Mouse (Mus musculus) liver, embryonic 16.5 days (tissue): Measurements from ENCODE around the gene Fkbp5. TPM values are rescaled to one million over a fixed set of nuclear protein-coding genes. Genes with fewer than 3 reads are reported as not detected.
"Not testable (repeated sequence)": the region's sequence is repeated elsewhere in the genome, so short reads cannot be mapped to it uniquely, and the experiment has no call there.

Source experiments
- ATAC-seq: fragments of 200-750 bp; cut with Nextera tagmentation; 2 replicates; pipeline ENCODE4 v1.8.0; 2017; ENCODE audit warnings: low read depth, mild to moderate bottlenecking, moderate number of reproducible peaks, moderate library complexity
- H3K27ac ChIP-seq: fragments of 300-500 bp; sonication (generic); 2 replicates; pipeline ENCODE4 v1.5.1; 2014; ENCODE audit warnings: mild to moderate bottlenecking, low read length
- H3K27me3 ChIP-seq: fragments of 300-500 bp; sonication (generic); 2 replicates; pipeline ENCODE4 v1.6.1; 2014; ENCODE audit warnings: low read depth, low read length, mixed read lengths; ENCODE audit not compliant: control insufficient read depth, insufficient read depth
- H3K36me3 ChIP-seq: fragments of 300-500 bp; sonication (generic); 2 replicates; pipeline ENCODE4 v1.6.1; 2014; ENCODE audit warnings: mild to moderate bottlenecking; ENCODE audit not compliant: control insufficient read depth, insufficient read depth
- H3K4me1 ChIP-seq: fragments of 300-500 bp; sonication (generic); 2 replicates; pipeline ENCODE4 v1.6.1; 2014; ENCODE audit warnings: low read depth, low read length, mixed read lengths; ENCODE audit not compliant: control insufficient read depth
- H3K4me2 ChIP-seq: fragments of 300-500 bp; sonication (generic); 2 replicates; pipeline ENCODE4 v1.6.1; 2014; ENCODE audit warnings: low read depth, low read length, mixed read lengths
- H3K4me3 ChIP-seq: fragments of 300-500 bp; sonication (generic); 2 replicates; pipeline ENCODE4 v1.5.1; 2014; ENCODE audit warnings: low read depth, mild to moderate bottlenecking, low read length
- H3K9ac ChIP-seq: fragments of 300-500 bp; sonication (generic); 2 replicates; pipeline ENCODE4 v1.6.1; 2014; ENCODE audit warnings: low read depth, low read length
- H3K9me3 ChIP-seq: fragments of 300-500 bp; sonication (generic); replicated peaks from 2 replicates; pipeline ENCODE4 v1.6.1; 2016; ENCODE audit warnings: low read length; ENCODE audit not compliant: control insufficient read depth
- WGBS: fragments of 180-500 bp; shearing (Covaris S2); extraction: QIAGEN DNeasy Blood & Tissue Kit; methylation state at CpG from one replicate; pipeline ENCODE4 v1.1.7; 2014; ENCODE audit not compliant: insufficient replicate concordance; 5-methylcytosine and 5-hydroxymethylcytosine counted together
- polyA plus RNA-seq: library from polyadenylated mRNA; unstranded; fragments of >200 nt; fragmentation: Nextera tagmentation; extraction: Ambion mirVana; gene quantifications from 2 replicates; pipeline ENCODE4 v1.2.1, GENCODE M21; 2015

Fkbp5 gene
- polyA plus RNA-seq = 18.9 and 21.5 TPM in 2 replicates

DNA sequence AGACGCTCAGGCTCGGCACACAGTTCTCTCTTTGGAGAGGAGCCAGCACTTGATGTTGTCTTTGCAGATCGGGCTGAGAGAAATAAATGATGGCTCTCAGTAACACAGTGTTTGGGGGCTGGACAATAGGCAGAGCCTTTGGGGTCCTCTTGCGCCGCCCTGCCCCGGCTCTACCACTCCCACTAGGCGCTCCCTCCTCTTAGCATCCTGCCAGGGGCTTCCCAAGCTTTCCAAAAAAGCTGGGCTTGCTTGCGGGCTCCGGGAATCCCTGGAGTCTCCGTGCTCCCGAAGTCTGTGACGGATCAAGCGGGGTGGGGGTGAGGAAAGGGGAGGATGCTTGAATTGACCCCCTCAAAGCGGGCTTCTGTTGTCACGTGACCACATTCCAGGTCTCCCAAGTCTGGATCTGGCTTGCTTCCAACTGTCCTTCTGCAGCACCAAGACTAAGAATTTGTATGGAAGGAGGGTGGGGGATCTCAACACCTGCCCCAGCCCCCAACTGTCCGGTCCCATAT is at the start of gene Fkbp5:
Fkbp5 (minus strand) TSS at position 87 of the 515 bp plus-strand sequence.
- Histone ChIP-seq H3K9ac (peak within 1 kb of the TSS; percentile 61), H3K27ac (peak within 1 kb of the TSS; percentile 80), H3K4me2 (peak within 1 kb of the TSS; percentile 68)

DNA sequence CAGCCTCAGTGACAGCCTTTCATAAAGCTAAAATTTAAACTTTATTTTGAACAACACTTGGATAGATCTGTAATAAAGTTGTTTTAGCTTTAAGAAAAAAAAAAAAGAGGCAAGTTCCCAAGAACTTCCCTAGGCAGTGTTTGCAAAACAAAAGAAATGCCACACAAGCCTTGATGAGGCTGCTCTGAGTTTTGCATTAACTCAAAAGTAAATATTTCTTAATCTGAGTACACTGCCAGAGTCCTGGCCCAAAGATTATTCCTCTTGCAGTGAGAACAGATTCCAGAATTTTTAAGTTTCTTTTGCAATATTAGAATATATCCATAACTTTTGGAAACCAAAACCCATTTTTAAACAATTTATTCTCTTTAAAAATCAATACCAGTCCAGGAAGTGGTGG is 47.9 kb upstream of the Fkbp5 start:
- Histone ChIP-seq H3K4me1 (no peaks in the 10 kb centered on the region; the same call in none of the 2 replicates), H3K4me3 (no peak overlapping the region), H3K27ac (no peak overlapping the region), H3K27me3 (no peaks in the 10 kb centered on the region), H3K36me3 (no peaks in the 10 kb centered on the region), H3K4me2 (no peak overlapping the region), H3K9ac (no peak overlapping the region), H3K9me3 (no peaks in the 10 kb centered on the region)
- ATAC-seq = no peak

More for the DNA sequence above, at the start of gene Fkbp5:
- Histone ChIP-seq H3K36me3 (no peaks in the 10 kb centered on the region), H3K4me3 (peak within 1 kb of the TSS; percentile 54), H3K4me1 (peaks cover 40% of the 10 kb centered on the region), H3K27me3 (peaks cover 19% of the 10 kb centered on the region), H3K9me3 (no peaks in the 10 kb centered on the region)
- no peak for ATAC-seq
- 14% methylated on average over 16 of the region's 16 CpGs for WGBS

DNA sequence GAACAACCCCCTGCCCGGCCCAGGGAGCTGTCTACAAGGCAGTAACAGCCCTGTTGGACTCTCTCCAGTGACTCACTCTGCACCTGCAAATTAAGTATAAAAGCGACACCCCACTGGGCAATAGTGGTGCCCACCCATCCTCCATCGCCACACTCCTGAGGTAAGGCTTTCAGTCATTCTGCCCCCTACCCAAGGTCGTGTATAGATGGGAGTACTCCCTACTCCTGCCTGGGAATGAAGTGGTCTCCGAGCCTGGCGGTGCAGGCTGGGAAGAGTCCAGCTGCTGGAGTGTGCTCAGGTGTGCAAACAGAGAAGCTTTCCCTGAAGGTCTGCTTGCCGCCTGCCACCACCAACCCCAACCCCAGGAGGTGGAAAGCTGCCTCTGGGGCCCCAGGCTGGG is 44.3 kb upstream of the Fkbp5 start:
- H3K36me3 ChIP-seq = no peaks in the 10 kb centered on the region
- no peaks in the 10 kb centered on the region; the same call in none of the 2 replicates for H3K4me1 ChIP-seq
- no peak overlapping the region for H3K27ac ChIP-seq
- no peaks in the 10 kb centered on the region for H3K27me3 ChIP-seq
- 45% methylated on average over 7 of the region's 7 CpGs for WGBS
- no peak for ATAC-seq
- no peak overlapping the region for H3K4me3 ChIP-seq
- no peak overlapping the region for H3K4me2 ChIP-seq
- no peaks in the 10 kb centered on the region for H3K9me3 ChIP-seq
- no peak overlapping the region for H3K9ac ChIP-seq

DNA sequence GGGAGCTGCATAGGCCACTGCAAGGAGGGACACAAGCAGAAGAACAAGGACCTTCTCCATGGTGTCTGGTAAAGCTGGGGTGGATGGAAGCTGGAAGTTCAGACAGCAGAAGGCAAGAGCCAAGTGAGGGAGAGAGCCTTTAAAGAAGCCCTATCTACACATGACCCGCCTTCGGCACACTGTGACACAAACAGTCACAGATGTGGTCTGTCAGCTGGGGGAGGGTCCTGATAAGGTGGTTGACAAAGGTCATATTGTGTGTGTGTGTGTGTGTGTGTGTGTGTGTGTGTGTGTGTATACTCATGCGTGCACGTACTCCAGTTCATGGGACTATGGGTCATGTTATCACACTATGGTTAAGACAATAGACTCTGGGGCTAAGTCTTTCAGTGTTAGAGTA is 43.3 kb upstream of the Fkbp5 start, which contains the start of gene Clps:
Clps (minus strand) TSS at position 169 of the 400 bp plus-strand sequence.
- H3K4me3 ChIP-seq = no peak within 1 kb of the TSS
- ATAC-seq = no peak
- no peaks in the 10 kb centered on the region for H3K36me3 ChIP-seq
- H3K4me2 ChIP-seq = no peak within 1 kb of the TSS
- H3K27me3 ChIP-seq = no peaks in the 10 kb centered on the region
- H3K4me1 ChIP-seq = no peaks in the 10 kb centered on the region; the same call in none of the 2 replicates
- WGBS = 50% methylated on average over 4 of the region's 4 CpGs
- no peaks in the 10 kb centered on the region for H3K9me3 ChIP-seq
- no peak within 1 kb of the TSS for H3K27ac ChIP-seq
- H3K9ac ChIP-seq = no peak within 1 kb of the TSS

DNA sequence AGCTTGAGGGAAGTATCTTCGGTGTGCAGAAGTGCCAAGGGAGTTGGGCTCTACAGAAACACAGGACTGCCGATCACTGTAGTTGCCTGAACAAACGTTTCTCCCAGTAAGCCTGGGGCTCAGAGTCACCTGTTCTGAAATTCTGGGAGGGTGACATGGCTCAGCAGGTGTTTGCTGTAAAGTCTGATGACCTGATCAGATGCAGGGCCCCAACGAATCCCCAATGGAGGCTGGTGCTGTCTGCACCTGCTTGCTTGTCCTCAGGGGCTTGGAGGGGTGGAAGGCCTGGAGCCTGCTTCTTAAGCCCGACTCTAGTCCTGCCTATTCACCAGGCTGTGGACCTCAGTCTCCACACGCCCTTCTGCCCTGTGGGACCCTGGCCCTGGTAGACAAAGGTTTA is 40.4 kb upstream of the Fkbp5 start:
- no peaks in the 10 kb centered on the region for H3K9me3 ChIP-seq
- no peaks in the 10 kb centered on the region for H3K27me3 ChIP-seq
- no peaks in the 10 kb centered on the region; the same call in none of the 2 replicates for H3K4me1 ChIP-seq
- ATAC-seq = no peak
- H3K4me2 ChIP-seq = no peak overlapping the region
- no peak overlapping the region for H3K9ac ChIP-seq
- H3K27ac ChIP-seq = no peak overlapping the region
- no peak overlapping the region for H3K4me3 ChIP-seq
- WGBS = 50% methylated on average over 6 of the region's 6 CpGs
- H3K36me3 ChIP-seq = no peaks in the 10 kb centered on the region

DNA sequence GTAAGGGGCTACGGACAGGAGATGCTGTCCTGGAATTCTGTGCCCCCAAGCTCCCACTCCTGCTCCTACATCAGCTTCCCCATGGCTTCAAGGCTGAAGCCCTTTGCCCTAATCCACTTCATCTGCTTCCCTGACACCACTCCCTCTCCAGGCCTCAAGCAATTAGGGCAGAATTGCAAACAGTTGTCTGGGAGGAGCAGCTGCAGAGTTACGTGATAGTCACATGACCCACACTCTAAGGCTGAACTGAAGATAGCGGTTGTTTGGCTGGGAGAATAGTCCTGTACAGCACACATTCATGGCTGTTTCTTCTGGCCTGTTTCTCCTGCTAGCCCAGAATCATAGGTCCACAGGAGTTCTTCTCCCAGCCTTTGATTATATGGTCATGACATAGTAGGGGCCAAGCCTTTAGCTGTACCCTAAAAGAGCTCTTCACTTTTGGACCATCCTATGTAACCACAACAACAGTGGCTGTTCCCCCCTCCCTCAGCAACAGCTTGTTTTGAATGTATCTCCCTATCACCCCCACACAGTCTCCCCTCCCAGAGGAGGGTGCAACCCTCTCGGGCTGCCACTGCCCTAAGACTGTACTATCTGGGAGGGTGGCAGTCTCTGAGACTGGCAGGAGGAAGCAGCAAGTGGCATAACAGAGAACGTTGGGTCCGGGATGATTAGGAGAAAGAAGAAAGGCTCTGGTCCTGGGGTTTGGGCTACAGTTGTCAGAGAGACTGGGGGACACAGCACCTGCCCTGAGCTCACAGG is 39.5 kb upstream of the Fkbp5 start:
- Histone ChIP-seq H3K9ac (no peak overlapping the region), H3K4me3 (no peak overlapping the region), H3K4me2 (no peak overlapping the region), H3K27ac (no peak overlapping the region), H3K9me3 (no peaks in the 10 kb centered on the region), H3K36me3 (no peaks in the 10 kb centered on the region), H3K4me1 (no peaks in the 10 kb centered on the region; the same call in none of the 2 replicates), H3K27me3 (no peaks in the 10 kb centered on the region)
- ATAC-seq = peak; percentile 48
- 35% methylated on average over 6 of the region's 6 CpGs for WGBS

DNA sequence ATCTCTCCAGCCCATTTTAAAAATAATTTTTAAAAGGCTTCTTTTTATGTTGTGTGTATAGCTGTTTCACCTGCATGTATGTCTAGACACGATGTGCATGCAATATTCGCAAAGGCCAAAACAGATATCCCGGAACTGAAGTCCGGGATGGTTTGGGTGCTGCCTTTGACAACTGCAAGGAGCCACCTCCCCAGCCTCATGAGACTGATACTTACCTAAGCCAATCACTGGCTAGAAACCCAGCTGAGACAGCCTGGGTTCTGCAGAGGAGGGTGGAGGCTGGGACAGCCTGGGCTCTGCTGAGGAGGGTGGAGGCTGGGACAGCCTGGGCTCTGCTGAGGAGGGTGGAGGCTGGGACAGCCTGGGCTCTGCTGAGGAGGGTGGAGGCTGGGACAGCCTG is 36.7 kb upstream of the Fkbp5 start:
- not testable (repeated sequence) for H3K27ac ChIP-seq, H3K9me3 ChIP-seq, H3K4me2 ChIP-seq, H3K9ac ChIP-seq, H3K4me1 ChIP-seq, ATAC-seq, H3K27me3 ChIP-seq, H3K36me3 ChIP-seq, H3K4me3 ChIP-seq
- 80% methylated on average over 4 of the region's 4 CpGs for WGBS

DNA sequence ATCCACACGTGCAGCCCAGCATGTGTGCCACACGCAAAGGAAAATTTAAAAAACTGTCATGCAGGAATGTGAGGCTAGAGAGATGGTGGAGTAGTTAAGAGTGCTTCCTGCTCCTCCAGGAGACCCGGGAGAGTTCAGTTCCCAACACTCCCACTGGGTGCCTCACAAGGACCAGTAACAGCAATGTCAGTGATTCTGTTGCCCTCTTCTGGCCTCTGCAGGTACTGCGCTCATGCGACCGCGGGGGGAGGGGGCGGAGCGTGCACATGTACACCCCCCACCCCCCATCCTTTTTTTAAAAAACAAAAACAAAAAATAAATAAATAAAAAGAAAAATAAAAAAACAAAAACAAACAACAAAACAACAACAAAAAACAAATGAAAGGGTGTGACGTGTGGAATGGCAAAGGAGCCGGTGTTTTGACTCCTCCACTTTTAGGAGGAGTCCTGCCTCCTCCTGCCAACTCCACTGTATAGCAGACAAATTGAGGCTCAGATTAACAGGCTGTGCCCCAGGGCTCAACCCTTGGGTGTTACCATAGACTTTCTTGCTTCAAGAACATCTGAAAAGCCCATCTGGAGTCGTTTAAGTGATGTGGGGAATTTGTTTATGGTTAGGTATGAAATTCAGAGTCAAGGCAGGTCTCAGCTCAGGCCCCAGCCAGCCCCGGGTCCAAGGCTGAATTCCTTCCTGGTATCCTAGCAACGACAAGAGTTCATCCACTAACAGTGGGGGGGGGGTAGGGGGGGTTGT is 35.9 kb upstream of the Fkbp5 start:
- no peaks in the 10 kb centered on the region; the same call in 1 of the 2 replicates for H3K4me1 ChIP-seq

DNA sequence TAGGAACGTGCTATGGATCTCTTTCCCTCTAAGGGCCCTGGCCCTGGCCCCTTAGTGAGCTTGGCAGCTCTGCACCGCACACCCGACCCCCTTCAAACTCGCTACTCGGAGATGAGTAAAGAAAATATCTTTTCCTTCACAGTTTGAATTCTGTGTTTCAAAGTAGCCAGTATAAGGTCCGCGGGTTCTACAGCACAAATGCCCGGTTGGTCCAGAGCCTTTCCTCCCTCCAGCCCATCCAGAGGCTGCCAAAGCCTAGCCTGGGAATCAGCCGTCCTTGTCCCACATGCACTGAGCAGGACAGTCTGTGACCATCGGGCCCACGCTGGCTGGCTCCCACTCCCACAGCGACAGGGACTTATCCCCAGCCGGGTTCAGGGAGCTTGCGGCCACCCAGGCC is 31.8 kb upstream of the Fkbp5 start, which contains the start of gene Clpsl2:
Clpsl2 (plus strand) TSS at position 301 of the 400 bp plus-strand sequence.
- Histone ChIP-seq H3K4me3 (no peak within 1 kb of the TSS), H3K9me3 (no peaks in the 10 kb centered on the region), H3K27me3 (no peaks in the 10 kb centered on the region; the same call in 1 of the 2 replicates), H3K4me2 (no peak within 1 kb of the TSS), H3K27ac (no peak within 1 kb of the TSS), H3K9ac (no peak within 1 kb of the TSS), H3K36me3 (no peaks in the 10 kb centered on the region), H3K4me1 (no peaks in the 10 kb centered on the region)
- 67% methylated on average over 14 of the region's 14 CpGs for WGBS
- no peak for ATAC-seq

More for the DNA sequence above, 35.9 kb upstream of the Fkbp5 start:
- Histone ChIP-seq H3K36me3 (no peaks in the 10 kb centered on the region), H3K4me3 (no peak overlapping the region), H3K9me3 (no peaks in the 10 kb centered on the region), H3K27ac (no peak overlapping the region), H3K9ac (no peak overlapping the region), H3K4me2 (no peak overlapping the region), H3K27me3 (no peaks in the 10 kb centered on the region; the same call in 1 of the 2 replicates)
- WGBS = 10% methylated on average over 14 of the region's 14 CpGs
- ATAC-seq = no peak
